Mouse (Mus musculus): ENCODE measurements at regions not wholly inside any gene's neighbourhood (a gene's known extent, or its start where the extent isn't known, plus 50 kb on each side); places are given as distances from the start of the nearest gene placed in this dataset.

DNA sequence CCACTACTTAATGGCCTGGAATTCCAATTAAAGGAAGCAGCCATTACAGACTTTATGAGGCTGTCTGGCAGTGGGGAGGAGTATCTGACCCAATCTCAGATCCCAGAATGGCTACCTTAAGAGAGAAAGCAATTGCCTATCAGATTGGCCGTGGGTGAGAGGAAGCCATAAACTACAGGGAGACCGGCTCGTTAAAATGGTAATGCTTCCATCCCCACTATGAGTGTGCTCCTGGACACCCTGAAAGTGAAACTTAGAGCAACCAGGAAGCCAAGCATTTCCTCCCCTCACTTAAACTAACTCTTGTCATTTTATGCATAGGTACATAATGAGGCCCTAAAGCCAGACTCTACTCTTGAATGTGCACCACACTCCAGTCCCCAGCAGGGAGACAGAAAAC, 141.4 kb downstream of the Pdcd6ip start:
- TF ChIP-seq CTCF (conservative IDR thresholded peaks at IDR 0.05; ENCODE audit: low read length) (no peak), NANOG (IDR thresholded peaks at IDR 0.05; ENCODE audit: borderline replicate concordance, low read length) (no peak), POU5F1 (IDR thresholded peaks at IDR 0.05; ENCODE audit: borderline replicate concordance, low read length) (no peak)

Measured in E14TG2a.4 (cell line).